Mouse (Mus musculus) B cell, adult 2 months (primary cell): ENCODE measurements around the gene Tmem259.

Source experiments
- DNase-seq, 2 experiments: peaks; one replicate each; pipeline ENCODE4 v3.0.0; 2022

Gene Tmem259

GRCm38 (mm10) chr10:79984195-79984816, at the start of gene Tmem259:
Gene Tmem259, minus strand, starts transcription at chr10:79984330.
- DNase-seq, result peak; percentile 89 to 91

GRCm38 (mm10) chr10:80032799-80033480, 48.8 kb upstream of the Tmem259 start:
- peak; percentile 90 to 92 for DNase-seq

- DNase-seq, result no peak
Measured at GRCm38 (mm10) chr10:80030736-80031135, 46.6 kb upstream of the Tmem259 start.

- no peak for DNase-seq
Measured at GRCm38 (mm10) chr10:80030191-80030590, 46.1 kb upstream of the Tmem259 start.

GRCm38 (mm10) chr10:80028521-80028846, 44.4 kb upstream of the Tmem259 start:
- DNase-seq, result no peak

GRCm38 (mm10) chr10:80027681-80028520, 43.8 kb upstream of the Tmem259 start:
- no peak for DNase-seq

DNA sequence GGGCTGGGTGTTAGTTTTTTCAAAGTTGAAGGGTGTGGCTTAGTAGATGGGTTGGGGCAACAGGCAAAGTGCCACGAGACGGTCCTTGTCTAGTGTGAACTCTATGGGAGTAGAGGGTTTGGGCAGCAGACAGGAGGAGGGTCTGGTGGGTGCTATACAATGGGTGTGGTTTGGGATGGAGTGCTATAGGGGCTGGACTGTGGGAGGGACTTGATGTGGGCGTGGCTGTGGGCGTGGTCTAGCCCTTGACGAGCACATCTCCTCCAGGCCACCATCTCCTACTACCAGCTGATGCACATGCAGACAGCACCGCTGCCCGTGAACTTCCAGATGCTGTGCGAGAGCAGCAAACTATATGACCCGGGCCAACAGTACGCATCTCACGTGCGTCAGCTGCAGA, 41.8 kb upstream of the Tmem259 start:
- DNase-seq, result peak; percentile 35 to 48

GRCm38 (mm10) chr10:80025463-80025862, 41.3 kb upstream of the Tmem259 start:
- DNase-seq, result no peak

DNA sequence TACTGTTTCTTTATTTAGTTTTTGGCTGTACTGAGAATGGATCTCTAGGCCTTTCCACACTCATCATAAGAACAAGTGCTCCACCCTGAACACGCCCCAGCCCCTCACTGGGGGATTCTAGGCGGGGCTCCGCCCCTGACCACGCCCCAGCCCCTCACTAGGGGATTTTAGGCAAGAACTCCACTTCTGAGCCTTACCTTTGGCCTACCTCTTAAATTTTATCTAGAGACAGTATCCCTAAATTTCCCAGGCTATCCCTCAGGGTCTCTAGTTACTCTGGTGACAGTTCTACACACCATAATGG, 40.9 kb upstream of the Tmem259 start:
- no peak for DNase-seq

GRCm38 (mm10) chr10:80024229-80025043, 40.3 kb upstream of the Tmem259 start:
- DNase-seq, result peak; percentile 80 to 84

DNA sequence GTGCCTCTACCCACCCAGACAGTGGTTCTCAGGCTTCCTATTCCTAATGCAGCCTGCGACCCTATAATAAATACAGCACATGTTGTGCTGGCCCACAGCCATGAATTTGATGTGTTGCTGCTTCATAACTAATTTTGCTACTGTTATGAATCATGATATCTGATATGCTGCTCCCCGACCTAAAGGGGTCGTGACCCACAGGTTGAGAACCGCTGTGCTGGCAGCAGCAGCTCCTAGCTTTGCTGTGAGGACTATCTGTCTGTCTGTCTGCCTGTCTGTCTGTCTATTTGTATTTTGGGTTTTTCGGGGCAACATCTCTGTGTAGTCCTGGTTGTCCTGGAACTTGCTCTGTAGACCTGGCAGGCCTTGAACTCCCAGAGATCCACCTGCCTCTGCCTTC, 39.6 kb upstream of the Tmem259 start:
- DNase-seq, result no peak

- no peak for DNase-seq
Measured at GRCm38 (mm10) chr10:80022806-80023205, 38.7 kb upstream of the Tmem259 start.

- DNase-seq, result no peak
Measured at GRCm38 (mm10) chr10:80022164-80022563, 38.0 kb upstream of the Tmem259 start.

- DNase-seq, result no peak
Measured at GRCm38 (mm10) chr10:80021320-80021641, 37.2 kb upstream of the Tmem259 start.

DNA sequence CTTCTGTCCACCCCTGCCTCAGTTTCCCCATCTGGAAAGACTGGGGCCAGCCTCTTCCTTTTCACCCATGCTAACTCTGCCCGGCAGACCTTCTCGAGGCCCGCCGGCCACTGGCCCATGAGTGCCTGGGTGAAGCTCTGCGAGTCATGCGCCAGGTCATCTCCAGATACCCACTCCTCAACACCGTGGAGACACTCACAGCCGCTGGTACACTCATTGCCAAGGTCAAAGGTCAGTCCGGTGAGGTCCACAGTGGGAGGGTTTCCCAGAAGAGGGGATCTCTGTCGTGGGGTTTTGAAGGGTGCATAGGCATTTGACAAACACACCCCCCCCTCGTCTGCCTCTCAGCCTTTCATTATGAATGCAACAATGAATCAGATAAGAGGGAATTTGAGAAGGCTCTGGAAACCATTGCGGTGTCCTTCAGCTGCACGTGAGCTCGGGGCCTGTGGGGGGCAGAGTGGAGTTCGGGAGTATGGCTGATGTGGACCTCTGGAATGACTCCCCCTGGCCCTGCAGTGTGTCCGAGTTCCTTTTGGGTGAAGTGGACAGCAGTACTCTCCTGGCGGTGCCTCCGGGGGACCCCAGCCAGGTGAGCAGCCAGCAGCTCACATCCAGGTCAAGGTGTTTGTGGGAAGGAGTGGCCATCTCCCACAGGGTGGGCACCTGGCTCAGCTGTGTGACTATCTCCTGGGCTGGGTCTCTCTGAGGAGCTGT, 36.6 kb upstream of the Tmem259 start:
- no peak for DNase-seq

DNA sequence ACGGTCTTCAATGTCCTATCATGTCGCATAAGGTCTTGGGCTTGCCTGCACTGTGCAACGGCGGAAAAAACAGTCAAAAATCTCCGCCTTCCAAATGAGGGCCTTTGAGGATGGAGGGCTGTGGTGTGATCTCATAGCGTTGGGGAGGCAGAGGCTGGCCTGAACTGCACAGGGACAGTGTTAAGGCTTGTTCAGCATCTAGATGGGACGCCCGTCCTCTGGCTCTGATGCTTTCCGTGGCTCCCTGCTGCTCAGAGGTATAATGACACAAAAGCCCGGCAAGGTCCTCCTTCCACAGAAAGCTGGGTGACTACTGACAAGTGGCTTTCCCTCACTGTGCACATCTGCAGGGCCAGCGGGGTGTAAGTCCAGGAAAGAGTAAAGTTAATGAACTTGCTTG, 36.1 kb upstream of the Tmem259 start:
- no peak for DNase-seq

- no peak for DNase-seq
Measured at GRCm38 (mm10) chr10:80019471-80020131, 35.5 kb upstream of the Tmem259 start.

GRCm38 (mm10) chr10:80018739-80019297, 34.7 kb upstream of the Tmem259 start:
- DNase-seq, result peak; percentile 58 to 64

DNA sequence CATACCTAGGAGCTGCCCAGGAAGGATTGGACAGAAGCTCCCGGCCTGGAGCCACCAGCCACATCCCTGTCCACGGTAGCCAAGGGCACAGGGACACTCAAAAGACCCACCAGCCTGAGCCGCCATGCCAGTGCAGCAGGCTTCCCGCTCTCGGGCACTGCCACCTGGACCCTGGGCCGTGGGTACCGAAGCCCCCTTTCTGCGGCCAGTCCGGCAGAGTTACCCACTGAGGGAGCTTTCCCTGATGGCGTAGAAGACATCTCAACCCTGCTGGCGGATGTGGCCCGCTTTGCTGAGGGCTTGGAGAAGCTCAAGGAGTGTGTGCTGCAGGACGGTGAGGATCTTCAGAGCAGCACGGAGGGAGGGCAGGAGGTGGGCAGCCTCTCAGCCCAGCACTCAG, 33.6 kb upstream of the Tmem259 start:
- peak in 1 of 2 experiments; percentile 44 for DNase-seq

- DNase-seq, result peak; percentile 92 to 94
Measured at GRCm38 (mm10) chr10:80017361-80017760, 33.2 kb upstream of the Tmem259 start.

GRCm38 (mm10) chr10:80016931-80017330, 32.8 kb upstream of the Tmem259 start:
- no peak for DNase-seq

- DNase-seq, result peak; percentile 79 to 85
Measured at GRCm38 (mm10) chr10:80016511-80016910, 32.4 kb upstream of the Tmem259 start, which contains the start of gene Arhgap45. Gene Arhgap45, plus strand, starts transcription at chr10:80016653.
